Mouse (Mus musculus) right cerebral cortex, postnatal 25 days (tissue): ENCODE data around the gene Ptger4.
"Not testable (repeated sequence)": the region's sequence is repeated elsewhere in the genome, so short reads cannot be mapped to it uniquely, and the experiment has no call there.

Experiments
- DNase-seq: peaks from one replicate; pipeline ENCODE4 v3.0.0; 2022

The Ptger4 gene

GRCm38 (mm10) chr15:5237012-5237660, 6.9 kb downstream of the Ptger4 start:
- no peak for DNase-seq

- DNase-seq, result peak; percentile 69
These were observed 7.4 kb downstream of the Ptger4 start for GRCm38 (mm10) chr15:5236538-5236937.

- DNase-seq, result peak; percentile 40
These were observed 8.5 kb downstream of the Ptger4 start for GRCm38 (mm10) chr15:5235527-5235926.

- no peak for DNase-seq
These were observed 9.3 kb downstream of the Ptger4 start for GRCm38 (mm10) chr15:5234659-5235058.

- DNase-seq, result not testable (repeated sequence)
These were observed 13.2 kb downstream of the Ptger4 start for GRCm38 (mm10) chr15:5230746-5231145.

- DNase-seq, result no peak
These were observed 23.5 kb downstream of the Ptger4 start for GRCm38 (mm10) chr15:5220491-5220890.

GRCm38 (mm10) chr15:5209116-5209515, 34.9 kb downstream of the Ptger4 start:
- DNase-seq, result no peak

GRCm38 (mm10) chr15:5205222-5205621, 38.8 kb downstream of the Ptger4 start:
- no peak for DNase-seq

GRCm38 (mm10) chr15:5196691-5197090, 47.3 kb downstream of the Ptger4 start:
- no peak for DNase-seq

GRCm38 (mm10) chr15:5195987-5196514, 47.9 kb downstream of the Ptger4 start:
- no peak for DNase-seq

GRCm38 (mm10) chr15:5194931-5195330, 49.1 kb downstream of the Ptger4 start:
- no peak for DNase-seq

- DNase-seq, result no peak
These were observed 49.5 kb downstream of the Ptger4 start for GRCm38 (mm10) chr15:5194446-5194845.

GRCm38 (mm10) chr15:5193833-5194232, 50.2 kb downstream of the Ptger4 start:
- no peak for DNase-seq

- no peak for DNase-seq
These were observed 54.4 kb downstream of the Ptger4 start for GRCm38 (mm10) chr15:5189504-5190093.

- no peak for DNase-seq
These were observed 56.0 kb downstream of the Ptger4 start for GRCm38 (mm10) chr15:5188029-5188428.

GRCm38 (mm10) chr15:5187116-5187515, 56.9 kb downstream of the Ptger4 start:
- DNase-seq, result no peak

- no peak for DNase-seq
These were observed 57.7 kb downstream of the Ptger4 start for GRCm38 (mm10) chr15:5186293-5186675.

GRCm38 (mm10) chr15:5185366-5186292, 58.4 kb downstream of the Ptger4 start, which contains the start of gene Ttc33:
Gene Ttc33, plus strand, starts transcription at chr15:5185525.
- DNase-seq, result peak; percentile 80

GRCm38 (mm10) chr15:5184668-5185330, 59.2 kb downstream of the Ptger4 start:
- DNase-seq, result no peak

- no peak for DNase-seq
These were observed 70.7 kb downstream of the Ptger4 start for GRCm38 (mm10) chr15:5173217-5173820.

GRCm38 (mm10) chr15:5165121-5165773, 78.7 kb downstream of the Ptger4 start:
- no peak for DNase-seq

GRCm38 (mm10) chr15:5158827-5159226, 85.2 kb downstream of the Ptger4 start:
- DNase-seq, result no peak
